Mouse (Mus musculus): ENCODE results near the gene Gm10643. TPM values are rescaled to one million over a fixed set of nuclear protein-coding genes. Genes with fewer than 3 reads are reported as not detected.

Gene Gm10643
- 1 to 10 TPM; 2.0 to 3.5 TPM for polyA plus RNA-seq (2017; shearing (Covaris generic))

DNA sequence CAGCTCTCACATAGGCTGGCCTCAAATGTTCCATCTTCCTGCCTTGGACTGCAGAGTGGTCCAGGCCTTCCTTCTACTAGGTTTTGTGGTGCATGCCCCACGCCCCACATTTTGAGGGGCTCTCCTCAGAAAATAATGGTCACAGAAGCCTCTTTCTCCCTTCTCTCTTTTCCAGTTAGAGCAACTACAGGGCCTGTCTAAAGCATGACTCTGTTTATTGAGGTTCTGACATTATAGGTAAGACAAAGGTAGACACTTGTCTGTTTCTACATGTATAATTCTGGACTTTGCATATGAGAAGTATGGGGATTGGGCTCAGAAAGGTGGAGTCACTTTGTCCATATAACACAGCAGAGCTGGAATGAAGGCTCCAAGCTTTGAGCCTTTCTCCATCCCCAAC lies at the start of gene Gm10643:
Gene Gm10643, minus strand, starts transcription at position 101 of the 400 bp plus-strand sequence.

DNA sequence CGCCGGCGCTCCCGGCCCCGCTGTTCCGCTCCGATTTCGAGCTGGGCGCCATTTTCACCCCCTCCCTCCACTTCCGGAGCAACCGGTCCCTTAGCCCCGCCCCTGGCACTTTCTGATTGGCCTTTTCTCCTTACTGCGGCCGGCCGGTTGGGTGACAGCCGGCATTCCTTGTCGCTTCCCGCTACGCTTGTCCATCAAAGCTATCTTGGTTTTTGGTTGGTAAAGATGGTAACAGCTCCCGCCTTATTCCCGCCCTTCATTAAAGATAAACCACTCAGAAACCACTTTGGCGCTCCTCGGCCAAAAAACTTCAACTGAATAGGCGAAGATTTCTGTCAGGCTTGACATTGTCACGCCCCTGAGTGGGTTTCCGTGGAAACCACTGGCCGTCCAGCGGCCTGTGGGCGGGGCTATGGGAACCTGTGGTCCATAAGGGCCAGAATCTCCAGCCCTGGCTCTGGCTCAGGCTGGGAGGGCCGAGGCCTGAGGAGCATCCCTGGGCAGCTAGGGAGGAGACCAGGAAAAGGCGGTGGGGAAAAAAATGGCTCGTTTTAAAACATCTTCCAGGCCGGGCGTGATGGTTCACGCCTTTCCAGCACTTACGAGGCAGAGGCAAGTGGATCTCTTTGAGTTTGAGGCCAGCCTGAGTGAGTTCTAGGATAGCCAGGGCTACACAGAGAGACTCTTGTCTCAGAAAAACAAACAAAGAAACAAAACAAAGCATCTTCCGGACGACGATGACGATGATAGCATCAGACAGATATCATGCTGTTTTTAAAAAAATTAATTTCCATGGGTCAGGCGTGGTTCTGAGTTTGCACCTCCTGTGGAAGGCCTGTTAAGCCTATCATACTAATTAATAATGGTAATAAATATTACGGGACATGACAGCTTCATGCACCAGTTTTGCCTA lies 40.0 kb upstream of the Gm10643 start, which contains the start of gene Dcaf15:
Gene Dcaf15, minus strand, starts transcription at position 72 of the 913 bp plus-strand sequence.

DNA sequence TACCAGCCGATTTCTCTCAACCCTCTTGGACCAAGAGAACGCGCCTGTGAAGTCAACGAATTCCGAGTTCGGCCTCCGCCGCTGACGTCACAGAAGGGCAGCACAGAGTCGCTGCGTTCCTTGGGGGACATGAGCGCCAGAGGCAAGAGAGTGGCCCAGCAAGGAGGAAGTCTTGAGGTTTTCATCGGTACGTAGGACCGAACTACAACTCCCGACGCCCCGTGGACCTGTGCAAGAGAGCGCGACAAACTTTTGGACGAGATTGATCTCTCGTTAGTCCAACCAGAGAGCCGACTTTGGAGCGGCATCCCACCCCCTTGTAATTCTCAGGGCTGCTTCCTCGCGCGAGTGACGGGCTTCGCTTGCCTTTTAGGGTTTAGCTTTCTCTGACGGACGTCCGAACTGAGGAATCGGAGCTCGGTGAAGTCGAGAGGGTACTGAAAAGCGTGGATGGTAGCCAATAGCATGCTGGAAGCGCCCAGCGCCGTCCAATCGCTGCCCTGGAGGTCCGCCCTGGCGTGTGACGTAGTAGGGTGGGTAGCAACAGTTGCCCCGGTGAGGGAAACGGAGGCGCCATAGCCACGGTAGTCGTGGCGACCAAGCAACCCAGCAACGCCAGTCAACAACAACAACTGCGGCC lies 1.5 kb upstream of the Gm10643 start, which contains the start of gene Rfx1:
Gene Rfx1, plus strand, starts transcription at position 544 of the 640 bp plus-strand sequence.

DNA sequence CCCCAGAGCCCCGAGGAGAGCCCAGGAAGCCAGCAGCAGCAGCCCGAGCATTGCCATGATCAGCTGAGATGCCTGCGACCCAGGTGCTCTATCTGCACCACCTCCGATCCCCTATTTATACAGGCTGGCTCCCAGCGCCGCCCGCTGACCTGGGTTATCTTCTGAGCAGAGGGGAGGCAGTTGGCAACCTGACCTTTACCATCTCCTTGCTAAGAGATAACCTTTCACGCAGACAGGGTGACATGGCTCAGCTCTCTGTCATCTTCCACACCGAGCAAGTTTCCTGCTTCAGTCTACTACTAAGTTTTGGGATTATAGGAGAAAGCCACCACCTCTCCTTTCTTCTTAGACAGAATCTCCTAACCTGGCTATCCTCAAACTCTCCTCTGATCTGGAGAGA lies 20.0 kb downstream of the Gm10643 start, which contains the start of gene Rln3:
Gene Rln3, minus strand, starts transcription at position 101 of the 400 bp plus-strand sequence.

DNA sequence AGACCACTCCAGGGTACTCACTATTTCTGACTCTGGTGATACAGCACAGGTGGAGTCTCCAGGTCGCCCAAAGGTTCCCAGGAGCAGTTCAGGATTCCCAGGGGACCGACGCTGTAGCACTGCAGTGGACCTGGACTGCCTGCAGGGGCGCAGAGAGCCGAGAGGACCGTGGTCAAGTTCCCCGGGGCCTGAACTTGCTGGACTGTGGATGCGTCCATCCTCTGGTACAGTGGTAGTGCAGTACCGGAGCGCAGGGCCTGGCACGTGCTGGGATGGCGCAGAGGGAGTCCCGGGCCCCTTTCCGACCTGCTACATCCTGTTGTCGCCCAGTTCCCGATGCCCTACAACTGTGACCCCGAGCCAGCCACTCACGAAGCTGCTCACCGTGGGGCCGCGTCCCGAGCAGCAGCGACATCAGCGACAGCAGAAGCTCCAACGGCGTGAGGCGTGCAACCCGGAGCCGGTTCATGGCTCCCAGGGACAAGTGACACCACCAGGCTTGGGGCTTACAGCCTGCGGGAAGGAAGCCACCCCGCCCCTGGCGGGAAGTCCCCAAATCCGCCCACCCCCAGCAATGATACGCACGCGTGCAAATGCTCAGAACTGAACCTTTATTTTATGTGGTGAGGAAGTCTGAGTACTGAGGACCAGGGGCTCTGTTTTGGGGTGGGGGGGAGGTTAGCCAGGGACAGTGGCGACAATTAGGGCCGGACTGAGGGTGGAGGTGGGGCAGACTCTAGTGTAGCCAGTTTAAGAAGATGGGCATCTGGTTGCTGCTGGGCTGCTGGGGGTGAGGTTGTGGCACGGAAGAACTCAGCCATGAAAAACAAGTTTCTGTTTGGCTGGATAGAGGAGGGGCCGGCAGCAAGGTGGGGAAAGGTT lies 22.6 kb downstream of the Gm10643 start, which contains the start of gene Il27ra:
Gene Il27ra, minus strand, starts transcription at position 524 of the 882 bp plus-strand sequence.

DNA sequence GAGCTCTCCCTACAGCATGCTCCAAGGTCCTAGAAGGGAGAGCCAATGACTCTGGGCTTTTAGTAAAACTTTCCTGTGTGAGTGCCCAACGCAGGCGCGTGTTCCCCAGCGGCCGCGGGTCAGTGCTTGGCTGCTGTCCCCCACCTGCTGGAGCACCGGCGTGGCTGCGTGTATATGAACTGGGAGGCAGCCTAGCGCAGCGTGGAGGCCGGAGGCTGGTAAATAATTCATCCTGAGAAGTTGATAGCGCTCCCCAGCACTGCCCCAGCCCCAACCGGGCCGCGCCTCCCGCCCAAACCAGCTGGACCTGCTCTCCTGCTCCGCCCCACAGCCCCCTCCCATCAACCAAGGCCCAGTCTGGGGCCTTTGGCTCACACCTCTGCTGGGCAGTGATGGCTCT lies 43.8 kb downstream of the Gm10643 start, which contains the start of gene Palm3:
Gene Palm3, plus strand, starts transcription at position 376 of the 400 bp plus-strand sequence.

Other genes starting within 250 kb of the Gm10643 start
- gene Adgrl1, start 165.0 kb downstream of the Gm10643 start, polyA plus RNA-seq (2017; shearing (Covaris generic)) = 1 to 10 TPM; 6.8 to 8.2 TPM
- under 1 TPM; 0.31 to 0.41 TPM for gene Gm10644, start 109.9 kb downstream of the Gm10643 start, polyA plus RNA-seq (2017; shearing (Covaris generic))
- gene Asf1b, start 109.6 kb downstream of the Gm10643 start, polyA plus RNA-seq (2017; shearing (Covaris generic)) = 10 to 100 TPM; 15.0 to 20.4 TPM
- 10 to 100 TPM; 54.4 to 56.5 TPM for gene Prkaca, start 92.1 kb downstream of the Gm10643 start, polyA plus RNA-seq (2017; shearing (Covaris generic))
- 10 to 100 TPM; 10.8 to 13.7 TPM for gene Samd1, start 67.5 kb downstream of the Gm10643 start, polyA plus RNA-seq (2017; shearing (Covaris generic))
- gene 1700067K01Rik, start 63.6 kb downstream of the Gm10643 start, polyA plus RNA-seq (2017; shearing (Covaris generic)) = 1 to 10 TPM in 1 of 2 experiments, under 1 TPM in 1; 0.27 to 1.9 TPM
- 1 to 10 TPM; 2.9 to 7.6 TPM for gene 2210011C24Rik, start 53.0 kb downstream of the Gm10643 start, polyA plus RNA-seq (2017; shearing (Covaris generic))
- gene Palm3, start 43.7 kb downstream of the Gm10643 start, polyA plus RNA-seq (2017; shearing (Covaris generic)) = 10 to 100 TPM; 11.3 to 13.7 TPM
- 100 to 1,000 TPM; 365 to 373 TPM for gene Il27ra, start 22.5 kb downstream of the Gm10643 start, polyA plus RNA-seq (2017; shearing (Covaris generic))
- gene Rln3, start 20.1 kb downstream of the Gm10643 start, polyA plus RNA-seq (2017; shearing (Covaris generic)) = 100 to 1,000 TPM in 1 of 2 experiments, 10 to 100 TPM in 1; 65.5 to 209 TPM
- gene Rfx1, start 1.7 kb upstream of the Gm10643 start, polyA plus RNA-seq (2017; shearing (Covaris generic)) = 10 to 100 TPM; 23.1 to 37.3 TPM
- 10 to 100 TPM; 28.6 to 31.3 TPM for gene Dcaf15, start 39.6 kb upstream of the Gm10643 start, polyA plus RNA-seq (2017; shearing (Covaris generic))
- gene Podnl1, start 60.9 kb upstream of the Gm10643 start, polyA plus RNA-seq (2017; shearing (Covaris generic)) = 10 to 100 TPM; 21.0 to 24.1 TPM
- 10 to 100 TPM; 42.3 to 51.2 TPM for gene Cc2d1a, start 82.8 kb upstream of the Gm10643 start, polyA plus RNA-seq (2017; shearing (Covaris generic))
- 1 to 10 TPM; 1.5 to 1.8 TPM for gene 4930432K21Rik, start 82.9 kb upstream of the Gm10643 start, polyA plus RNA-seq (2017; shearing (Covaris generic))
- gene Nanos3, start 120.1 kb upstream of the Gm10643 start, polyA plus RNA-seq (2017; shearing (Covaris generic)) = 1 to 10 TPM in 1 of 2 experiments, under 1 TPM in 1; 0.90 to 3.7 TPM
- 10 to 100 TPM; 14.8 to 16.2 TPM for gene Zswim4, start 171.9 kb upstream of the Gm10643 start, polyA plus RNA-seq (2017; shearing (Covaris generic))
- gene D8Ertd738e, start 184.6 kb upstream of the Gm10643 start, polyA plus RNA-seq (2017; shearing (Covaris generic)) = 100 to 1,000 TPM; 221 to 259 TPM
- gene Mri1, start 192.2 kb upstream of the Gm10643 start, polyA plus RNA-seq (2017; shearing (Covaris generic)) = 100 to 1,000 TPM in 1 of 2 experiments, 10 to 100 TPM in 1; 98.0 to 107 TPM
- gene Ccdc130, start 205.2 kb upstream of the Gm10643 start, polyA plus RNA-seq (2017; shearing (Covaris generic)) = 10 to 100 TPM; 39.1 to 48.4 TPM

Measured in inflammation-experienced regulatory T-cells (primary cell).